Mouse (Mus musculus): Measurements from ENCODE around the gene Plbd2. TPM values are rescaled to one million over a fixed set of nuclear protein-coding genes. Genes with fewer than 3 reads are reported as not detected.

Gene Plbd2
- polyA plus RNA-seq, 1 experiment, result 0.83 TPM

GRCm38 (mm10) chr5:120456841-120457554 is 46.4 kb downstream of the Plbd2 start:
- Histone ChIP-seq H3K9me3 (ENCODE audit: control insufficient read depth, low read length) (no peaks in the 10 kb centered on the region), H3K4me1 (ENCODE audit: control insufficient read depth) (peaks cover 13% of the 10 kb centered on the region), H3K27me3 (ENCODE audit: control insufficient read depth) (peaks cover 32% of the 10 kb centered on the region), H3K36me3 (ENCODE audit: control insufficient read depth) (no peaks in the 10 kb centered on the region), H3K4me3 (replicated peaks) (no peak overlapping the region)
- TF ChIP-seq TAL1 (IDR thresholded peaks at IDR 0.05; ENCODE audit: low read length) (no peak), GATA1 (IDR thresholded peaks at IDR 0.05; ENCODE audit: low read length) (no peak)

DNA sequence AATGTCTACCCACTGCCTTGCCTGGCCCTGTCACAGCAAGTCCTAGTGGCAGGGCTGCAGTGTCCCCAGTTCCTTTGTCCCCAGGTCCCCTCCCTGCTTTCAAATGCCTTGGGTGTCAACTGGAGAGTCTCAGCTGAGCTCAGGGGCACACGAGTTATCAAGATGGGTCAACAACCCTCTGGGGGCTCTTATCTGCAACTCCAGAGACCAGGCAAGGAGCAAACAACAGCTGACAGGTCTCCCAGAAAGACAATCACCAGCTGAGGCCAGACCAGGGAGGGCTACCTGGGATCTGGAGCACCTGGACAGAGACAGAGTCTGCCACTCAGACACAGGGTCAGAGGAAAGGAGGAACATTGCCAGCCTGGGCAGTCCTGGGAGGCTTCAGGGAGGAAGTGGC is 47.2 kb downstream of the Plbd2 start:
- TF ChIP-seq TAL1 (IDR thresholded peaks at IDR 0.05; ENCODE audit: low read length), result no peak
- no peak for TF ChIP-seq GATA1 (IDR thresholded peaks at IDR 0.05; ENCODE audit: low read length)
- H3K36me3 ChIP-seq (ENCODE audit: control insufficient read depth), result no peaks in the 10 kb centered on the region
- H3K9me3 ChIP-seq (ENCODE audit: control insufficient read depth, low read length), result no peaks in the 10 kb centered on the region
- no peak overlapping the region for H3K4me3 ChIP-seq (replicated peaks)
- H3K27me3 ChIP-seq (ENCODE audit: control insufficient read depth), result peaks cover 32% of the 10 kb centered on the region
- H3K4me1 ChIP-seq (ENCODE audit: control insufficient read depth), result peaks cover 13% of the 10 kb centered on the region

DNA sequence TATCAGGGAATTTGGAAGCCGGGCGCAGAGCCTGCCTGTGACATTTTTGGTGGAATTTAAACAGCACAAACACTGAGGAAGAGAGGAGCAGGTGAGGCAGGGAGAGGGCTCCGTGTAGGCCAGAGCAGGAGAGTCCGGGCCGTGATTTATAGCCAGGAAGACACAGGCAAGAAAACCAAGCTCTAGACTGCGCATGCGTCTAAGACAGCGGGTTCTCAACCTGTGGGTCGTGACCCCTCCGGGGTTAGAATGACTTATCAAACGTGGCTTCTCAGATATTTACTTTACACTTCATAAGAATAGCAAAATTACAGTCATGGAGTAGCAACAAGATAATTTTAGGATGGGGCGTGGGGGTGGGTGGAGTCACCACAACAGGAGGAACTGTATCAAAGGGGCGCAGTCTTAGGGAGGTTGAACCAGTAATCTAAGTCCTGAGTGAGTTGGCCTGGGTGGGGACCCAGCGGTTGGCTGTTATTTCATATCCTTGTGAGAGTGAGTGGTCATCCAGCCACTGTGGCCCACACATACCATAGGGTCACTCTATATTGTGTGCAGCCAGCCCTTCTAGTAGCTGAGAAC is 48.6 kb downstream of the Plbd2 start:
- TF ChIP-seq TAL1 (IDR thresholded peaks at IDR 0.05; ENCODE audit: low read length) (no peak), GATA1 (IDR thresholded peaks at IDR 0.05; ENCODE audit: low read length) (no peak)
- Histone ChIP-seq H3K27me3 (ENCODE audit: control insufficient read depth) (peaks cover 27% of the 10 kb centered on the region), H3K4me3 (replicated peaks) (no peak overlapping the region), H3K36me3 (ENCODE audit: control insufficient read depth) (no peaks in the 10 kb centered on the region), H3K4me1 (ENCODE audit: control insufficient read depth) (peaks cover 13% of the 10 kb centered on the region), H3K9me3 (ENCODE audit: control insufficient read depth, low read length) (no peaks in the 10 kb centered on the region)

- H3K4me3 ChIP-seq (replicated peaks), result no peak overlapping the region
- H3K4me1 ChIP-seq (ENCODE audit: control insufficient read depth), result no peaks in the 10 kb centered on the region
- no peaks in the 10 kb centered on the region for H3K36me3 ChIP-seq (ENCODE audit: control insufficient read depth)
- peaks cover 17% of the 10 kb centered on the region for H3K27me3 ChIP-seq (ENCODE audit: control insufficient read depth)
- TF ChIP-seq GATA1 (IDR thresholded peaks at IDR 0.05; ENCODE audit: low read length) (no peak), TAL1 (IDR thresholded peaks at IDR 0.05; ENCODE audit: low read length) (no peak)
- no peaks in the 10 kb centered on the region for H3K9me3 ChIP-seq (ENCODE audit: control insufficient read depth, low read length)
Observed at GRCm38 (mm10) chr5:120447305-120447704, 56.1 kb downstream of the Plbd2 start.

DNA sequence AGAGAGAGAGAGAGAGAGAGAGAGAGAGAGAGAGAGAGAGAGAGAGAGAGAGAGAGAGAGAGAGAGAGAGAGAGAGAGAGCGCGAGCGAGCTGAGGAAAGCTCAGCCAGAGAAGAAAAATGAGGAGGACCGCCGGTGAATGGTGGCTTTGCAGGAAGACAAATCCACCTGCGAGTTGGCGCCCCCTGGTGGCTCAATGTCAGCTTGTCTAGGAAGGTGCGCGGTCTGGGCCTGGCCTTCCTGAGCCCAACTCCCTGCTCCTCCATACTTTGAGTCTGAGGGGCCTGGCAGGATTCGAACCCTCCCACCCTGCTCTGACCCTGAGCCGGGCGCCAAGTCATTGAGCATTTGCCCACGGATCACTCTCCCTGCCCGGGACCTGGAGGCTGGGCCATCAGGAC is 62.7 kb downstream of the Plbd2 start:
- peaks cover 66% of the 10 kb centered on the region for H3K27me3 ChIP-seq (ENCODE audit: control insufficient read depth)
- no peak for TF ChIP-seq GATA1 (IDR thresholded peaks at IDR 0.05; ENCODE audit: low read length)
- no peak for TF ChIP-seq TAL1 (IDR thresholded peaks at IDR 0.05; ENCODE audit: low read length)
- no peak overlapping the region for H3K4me3 ChIP-seq (replicated peaks)

GRCm38 (mm10) chr5:120439887-120440670 is 63.3 kb downstream of the Plbd2 start:
- Histone ChIP-seq H3K36me3 (ENCODE audit: control insufficient read depth) (no peaks in the 10 kb centered on the region), H3K9me3 (ENCODE audit: control insufficient read depth, low read length) (no peaks in the 10 kb centered on the region; the same call in 1 of the 2 replicates), H3K27me3 (ENCODE audit: control insufficient read depth) (peaks cover 71% of the 10 kb centered on the region), H3K4me3 (replicated peaks) (no peak overlapping the region), H3K4me1 (ENCODE audit: control insufficient read depth) (no peaks in the 10 kb centered on the region)
- no peak for TF ChIP-seq TAL1 (IDR thresholded peaks at IDR 0.05; ENCODE audit: low read length)

More for the DNA sequence above, 62.7 kb downstream of the Plbd2 start:
- no peaks in the 10 kb centered on the region; the same call in 1 of the 2 replicates for H3K9me3 ChIP-seq (ENCODE audit: control insufficient read depth, low read length)
- H3K36me3 ChIP-seq (ENCODE audit: control insufficient read depth), result no peaks in the 10 kb centered on the region
- H3K4me1 ChIP-seq (ENCODE audit: control insufficient read depth), result no peaks in the 10 kb centered on the region

GRCm38 (mm10) chr5:120438991-120439710 is 64.3 kb downstream of the Plbd2 start:
- Histone ChIP-seq H3K9me3 (ENCODE audit: control insufficient read depth, low read length) (no peaks in the 10 kb centered on the region; the same call in 1 of the 2 replicates), H3K36me3 (ENCODE audit: control insufficient read depth) (no peaks in the 10 kb centered on the region), H3K4me3 (replicated peaks) (no peak overlapping the region), H3K4me1 (ENCODE audit: control insufficient read depth) (no peaks in the 10 kb centered on the region), H3K27me3 (ENCODE audit: control insufficient read depth) (peaks cover 80% of the 10 kb centered on the region)
- TF ChIP-seq TAL1 (IDR thresholded peaks at IDR 0.05; ENCODE audit: low read length), result no peak
- no peak for TF ChIP-seq GATA1 (IDR thresholded peaks at IDR 0.05; ENCODE audit: low read length)

GRCm38 (mm10) chr5:120438469-120438868 is 65.0 kb downstream of the Plbd2 start:
- no peak for TF ChIP-seq TAL1 (IDR thresholded peaks at IDR 0.05; ENCODE audit: low read length)
- no peak for TF ChIP-seq GATA1 (IDR thresholded peaks at IDR 0.05; ENCODE audit: low read length)
- Histone ChIP-seq H3K9me3 (ENCODE audit: control insufficient read depth, low read length) (no peaks in the 10 kb centered on the region; the same call in 1 of the 2 replicates), H3K36me3 (ENCODE audit: control insufficient read depth) (no peaks in the 10 kb centered on the region), H3K27me3 (ENCODE audit: control insufficient read depth) (peaks cover 87% of the 10 kb centered on the region), H3K4me1 (ENCODE audit: control insufficient read depth) (no peaks in the 10 kb centered on the region), H3K4me3 (replicated peaks) (no peak overlapping the region)

Measured in erythroblast, embryonic 14.5 days (primary cell).